Mouse (Mus musculus) cerebral cortex, adult 2 months (tissue): ENCODE measurements around the gene Cep164.

Experiments
- WGBS: fragments of 180-500 bp; shearing (Covaris S2); methylation state at CpG from one replicate; pipeline ENCODE4 v1.1.7; 2018; 5-methylcytosine and 5-hydroxymethylcytosine counted together

Gene Cep164

GRCm38 (mm10) chr9:45828291-45828963 is at the start of gene Cep164:
TSS of gene Cep164 (minus strand) at chr9:45828691.
- under 1% methylated on average over 31 of the region's 31 CpGs for WGBS

GRCm38 (mm10) chr9:45877928-45878327 is 49.4 kb upstream of the Cep164 start:
- WGBS = 79% methylated on average over 2 of the region's 2 CpGs

GRCm38 (mm10) chr9:45870265-45870664 is 41.8 kb upstream of the Cep164 start:
- 94% methylated on average over 3 of the region's 3 CpGs for WGBS

- 56% methylated on average over 3 of the region's 3 CpGs for WGBS
Measured at GRCm38 (mm10) chr9:45869181-45869580, 40.7 kb upstream of the Cep164 start.

GRCm38 (mm10) chr9:45861813-45862212 is 33.3 kb upstream of the Cep164 start:
- 51% methylated on average over 7 of the region's 7 CpGs for WGBS

- WGBS = 89% methylated on average over 10 of the region's 10 CpGs
Measured at GRCm38 (mm10) chr9:45859364-45859763, 30.9 kb upstream of the Cep164 start.

GRCm38 (mm10) chr9:45854136-45854535 is 25.6 kb upstream of the Cep164 start:
- 52% methylated on average over 1 of the region's 1 CpGs for WGBS

GRCm38 (mm10) chr9:45853695-45854094 is 25.2 kb upstream of the Cep164 start:
- 81% methylated on average over 2 of the region's 2 CpGs for WGBS

- 79% methylated on average over 2 of the region's 2 CpGs for WGBS
Measured at GRCm38 (mm10) chr9:45851776-45852175, 23.3 kb upstream of the Cep164 start.

- 57% methylated on average over 5 of the region's 5 CpGs for WGBS
Measured at GRCm38 (mm10) chr9:45851330-45851729, 22.8 kb upstream of the Cep164 start.

- WGBS = 64% methylated on average over 8 of the region's 8 CpGs
Measured at GRCm38 (mm10) chr9:45850528-45851155, 22.2 kb upstream of the Cep164 start.

GRCm38 (mm10) chr9:45849528-45850408 is 21.3 kb upstream of the Cep164 start:
- 15% methylated on average over 9 of the region's 9 CpGs for WGBS

GRCm38 (mm10) chr9:45846891-45847460 is 18.5 kb upstream of the Cep164 start:
- 76% methylated on average over 5 of the region's 5 CpGs for whole genome bisulfite sequencing

- WGBS = 77% methylated on average over 2 of the region's 2 CpGs
Measured at GRCm38 (mm10) chr9:45846176-45846575, 17.7 kb upstream of the Cep164 start.

- 71% methylated on average over 3 of the region's 3 CpGs for WGBS
Measured at GRCm38 (mm10) chr9:45845541-45845940, 17.1 kb upstream of the Cep164 start.

GRCm38 (mm10) chr9:45843780-45844179 is 15.3 kb upstream of the Cep164 start:
- 22% methylated on average over 1 of the region's 1 CpGs for WGBS

- 68% methylated on average over 5 of the region's 5 CpGs for WGBS
Measured at GRCm38 (mm10) chr9:45843007-45843406, 14.5 kb upstream of the Cep164 start.

- WGBS = 57% methylated on average over 6 of the region's 6 CpGs
Measured at GRCm38 (mm10) chr9:45841458-45841857, 13.0 kb upstream of the Cep164 start.

GRCm38 (mm10) chr9:45840331-45840730 is 11.8 kb upstream of the Cep164 start:
- WGBS = 31% methylated on average over 5 of the region's 5 CpGs

GRCm38 (mm10) chr9:45839982-45840300 is 11.4 kb upstream of the Cep164 start:
- WGBS = 50% methylated on average over 7 of the region's 7 CpGs

- 7% methylated on average over 17 of the region's 17 CpGs for WGBS
Measured at GRCm38 (mm10) chr9:45839139-45839981, 10.9 kb upstream of the Cep164 start.
